Mouse (Mus musculus) splenic B cell, adult 2 months (primary cell): ENCODE measurements at regions not wholly inside any gene's neighbourhood (a gene's known extent, or its start where the extent isn't known, plus 50 kb on each side); places are given as distances from the start of the nearest gene placed in this dataset.

Source experiments
- DNase-seq: peaks from one replicate; pipeline ENCODE4 v3.0.0-alpha.2; 2011; ENCODE audit warnings: low read depth, low spot score
- H3K27me3 ChIP-seq: 2 replicates; pipeline ENCODE4 v1.6.1; 2012; ENCODE audit warnings: mild to moderate bottlenecking, low read length, moderate library complexity, mixed read lengths; ENCODE audit not compliant: control insufficient read depth, poor library complexity, insufficient read depth, severe bottlenecking
- H3K36me3 ChIP-seq: 2 replicates; pipeline ENCODE4 v1.6.1; 2012; ENCODE audit warnings: mild to moderate bottlenecking, low read length, moderate library complexity, mixed read lengths; ENCODE audit not compliant: control insufficient read depth, poor library complexity, insufficient read depth, severe bottlenecking

DNA sequence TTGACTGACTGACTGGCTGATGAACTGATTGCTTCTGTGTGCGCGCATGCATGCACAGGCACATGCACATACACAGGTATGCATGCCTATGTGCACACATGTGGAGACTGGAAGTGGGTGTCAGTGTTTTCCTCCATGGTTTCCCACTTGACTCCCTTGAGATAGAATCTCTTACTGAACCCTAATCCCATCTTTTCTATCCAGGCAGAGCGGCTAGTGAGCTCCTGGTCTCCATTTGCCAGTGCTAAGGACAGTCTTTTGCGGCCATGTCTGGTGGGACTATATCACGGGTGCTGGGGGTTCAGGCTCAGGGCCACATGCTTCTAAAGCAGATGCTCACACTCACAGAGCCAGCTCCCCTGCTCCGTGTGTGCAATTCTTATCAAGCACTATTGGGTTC lies 133.0 kb upstream of the Bcl6 start:
- Histone ChIP-seq H3K36me3 (no peaks in the 10 kb centered on the region), H3K27me3 (no peaks in the 10 kb centered on the region)
- DNase-seq: no peak

DNA sequence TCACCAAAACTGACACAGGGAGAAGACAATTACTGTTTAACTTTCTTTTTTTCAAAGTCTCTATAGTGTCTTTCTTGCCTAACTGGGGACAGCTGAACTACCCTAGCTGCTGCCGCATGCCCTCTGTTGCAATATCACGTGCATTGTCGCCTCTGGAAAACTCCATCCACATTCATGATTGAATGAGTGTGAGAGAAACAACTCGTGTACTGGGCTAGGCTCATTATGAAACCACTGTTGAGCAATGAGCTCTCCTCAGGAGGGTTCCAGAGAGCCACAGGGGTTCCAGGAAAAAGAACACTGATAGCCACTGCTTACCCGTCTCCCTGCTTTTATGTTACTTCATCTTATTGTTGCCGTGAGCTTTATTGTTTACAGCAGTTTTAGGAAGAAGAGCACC lies 132.2 kb upstream of the Bcl6 start:
- no peak for DNase-seq
- Histone ChIP-seq H3K36me3 (no peaks in the 10 kb centered on the region), H3K27me3 (no peaks in the 10 kb centered on the region)

- no peak for DNase-seq
- H3K27me3 ChIP-seq: no peaks in the 10 kb centered on the region
- H3K36me3 ChIP-seq: no peaks in the 10 kb centered on the region
These were observed 129.8 kb upstream of the Bcl6 start for GRCm38 (mm10) chr16:24118487-24118886.

- Histone ChIP-seq H3K27me3 (no peaks in the 10 kb centered on the region), H3K36me3 (no peaks in the 10 kb centered on the region)
- DNase-seq: no peak
These were observed 114.4 kb upstream of the Bcl6 start for GRCm38 (mm10) chr16:24102854-24103690.

DNA sequence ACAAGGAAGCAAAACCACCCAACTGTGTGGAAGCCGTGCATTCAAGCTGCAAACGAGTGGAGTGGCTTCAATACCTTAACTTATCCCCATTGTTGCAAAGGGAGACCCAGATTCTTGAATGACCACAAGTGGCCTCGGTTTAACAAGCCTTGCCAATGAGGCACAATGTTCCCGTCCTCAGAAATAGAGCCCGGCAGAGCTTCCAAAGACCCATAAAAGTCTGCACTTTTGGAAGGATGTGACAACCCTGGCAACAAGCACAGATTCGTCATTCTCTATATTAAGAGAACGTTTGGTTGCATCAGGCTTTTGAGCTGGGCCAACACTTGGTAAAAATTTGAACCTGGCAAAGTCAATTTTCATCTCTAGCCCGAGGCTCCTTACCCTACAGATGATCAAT lies 108.9 kb upstream of the Bcl6 start:
- Histone ChIP-seq H3K27me3 (no peaks in the 10 kb centered on the region), H3K36me3 (no peaks in the 10 kb centered on the region)
- DNase-seq: no peak

GRCm38 (mm10) chr16:24096076-24096475 lies 107.4 kb upstream of the Bcl6 start:
- Histone ChIP-seq H3K27me3 (no peaks in the 10 kb centered on the region), H3K36me3 (no peaks in the 10 kb centered on the region)
- DNase-seq: no peak

GRCm38 (mm10) chr16:24095630-24096029 lies 107.0 kb upstream of the Bcl6 start:
- Histone ChIP-seq H3K36me3 (no peaks in the 10 kb centered on the region), H3K27me3 (no peaks in the 10 kb centered on the region)
- DNase-seq: no peak

GRCm38 (mm10) chr16:24094566-24094965 lies 105.9 kb upstream of the Bcl6 start:
- DNase-seq: no peak
- H3K27me3 ChIP-seq: no peaks in the 10 kb centered on the region
- no peaks in the 10 kb centered on the region for H3K36me3 ChIP-seq

- DNase-seq: no peak
- no peaks in the 10 kb centered on the region for H3K27me3 ChIP-seq
- H3K36me3 ChIP-seq: no peaks in the 10 kb centered on the region
These were observed 105.0 kb upstream of the Bcl6 start for GRCm38 (mm10) chr16:24093624-24094023.

- DNase-seq: no peak
- H3K27me3 ChIP-seq: no peaks in the 10 kb centered on the region
These were observed 104.2 kb upstream of the Bcl6 start for GRCm38 (mm10) chr16:24092616-24093525.

DNA sequence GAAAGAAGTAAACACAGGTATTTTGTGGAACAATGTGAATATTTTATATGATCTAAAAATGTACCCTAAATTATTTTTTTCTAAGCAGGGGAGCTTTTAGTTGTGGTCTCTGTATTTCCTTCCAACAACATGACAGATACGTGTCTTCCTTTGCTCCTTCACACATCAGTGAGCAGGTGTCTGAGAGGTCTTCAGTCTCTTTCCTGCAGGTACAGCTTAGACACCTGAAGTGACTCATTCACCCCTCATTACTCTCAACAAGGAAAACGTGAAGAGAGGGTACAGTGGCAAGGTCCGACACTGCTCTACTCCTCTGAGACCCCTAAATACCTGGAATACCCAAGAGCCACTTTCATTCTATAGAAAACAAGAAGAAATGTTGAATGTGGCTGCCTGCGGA lies 103.5 kb upstream of the Bcl6 start:
- peak; percentile 32 for DNase-seq
- no peaks in the 10 kb centered on the region for H3K36me3 ChIP-seq
- no peaks in the 10 kb centered on the region for H3K27me3 ChIP-seq

More at GRCm38 (mm10) chr16:24092616-24093525, 104.2 kb upstream of the Bcl6 start:
- no peaks in the 10 kb centered on the region for H3K36me3 ChIP-seq

- no peak for DNase-seq
These were observed 102.3 kb upstream of the Bcl6 start for GRCm38 (mm10) chr16:24090981-24091380.

GRCm38 (mm10) chr16:24089840-24090762 lies 101.4 kb upstream of the Bcl6 start:
- no peaks in the 10 kb centered on the region for H3K36me3 ChIP-seq
- no peaks in the 10 kb centered on the region for H3K27me3 ChIP-seq
- DNase-seq: no peak

More at GRCm38 (mm10) chr16:24090981-24091380, 102.3 kb upstream of the Bcl6 start:
- Histone ChIP-seq H3K27me3 (no peaks in the 10 kb centered on the region), H3K36me3 (no peaks in the 10 kb centered on the region)

GRCm38 (mm10) chr16:24083966-24084365 lies 95.3 kb upstream of the Bcl6 start:
- H3K27me3 ChIP-seq: no peaks in the 10 kb centered on the region
- H3K36me3 ChIP-seq: no peaks in the 10 kb centered on the region
- DNase-seq: no peak
